Mouse (Mus musculus) embryonic fibroblast, embryonic 13.5 days (primary cell): ENCODE measurements around the gene Fbn1.
A peak's percentile ranks its signal among the peaks of the same experiment; 100 is the strongest.

Source experiments
- CTCF ChIP-seq: IDR thresholded peaks from 2 replicates; pipeline ENCODE4 v1.5.1; 2011; ENCODE audit warnings: mild to moderate bottlenecking, control low read depth, low read length, moderate library complexity, borderline replicate concordance; ENCODE audit not compliant: insufficient read depth
- POLR2A ChIP-seq: IDR thresholded peaks from 2 replicates; pipeline ENCODE4 v1.6.1; 2011; ENCODE audit warnings: low read depth, mild to moderate bottlenecking, control low read depth, low read length, moderate library complexity

- TF ChIP-seq CTCF, result peak; percentile 18; the same call in 1 of the 2 replicates
- TF ChIP-seq POLR2A, result no peak
These were observed 2.0 kb downstream of the Fbn1 start for GRCm38 (mm10) chr2:125505746-125506315.
